Mouse (Mus musculus) forebrain, embryonic 15.5 days (tissue): ENCODE results near the gene Nsf. TPM values are rescaled to one million over a fixed set of nuclear protein-coding genes. Genes with fewer than 3 reads are reported as not detected.

Experiments used
- ATAC-seq: fragments of 200-750 bp; cut with Nextera tagmentation; replicated peaks from 2 replicates; pipeline ENCODE4 v1.8.0; 2017; ENCODE audit warnings: mild to moderate bottlenecking, moderate TSS enrichment, moderate library complexity
- H3K27ac ChIP-seq: fragments of 300-500 bp; sonication (generic); replicated peaks from 2 replicates; pipeline ENCODE4 v1.5.1; 2015; ENCODE audit warnings: mild to moderate bottlenecking, inconsistent platforms
- H3K27me3 ChIP-seq: fragments of 300-500 bp; sonication (generic); 2 replicates; pipeline ENCODE4 v1.6.1; 2015; ENCODE audit warnings: inconsistent platforms
- H3K36me3 ChIP-seq: fragments of 300-500 bp; sonication (generic); 2 replicates; pipeline ENCODE4 v1.6.1; 2015; ENCODE audit warnings: mild to moderate bottlenecking, inconsistent platforms
- H3K4me1 ChIP-seq: fragments of 300-500 bp; sonication (generic); 2 replicates; pipeline ENCODE4 v1.6.1; 2015; ENCODE audit warnings: inconsistent platforms
- H3K4me2 ChIP-seq: fragments of 300-500 bp; sonication (generic); replicated peaks from 2 replicates; pipeline ENCODE4 v1.6.1; 2015; ENCODE audit warnings: mild to moderate bottlenecking, inconsistent platforms
- H3K4me3 ChIP-seq: fragments of 300-500 bp; sonication (generic); 2 replicates; pipeline ENCODE4 v1.5.1; 2015; ENCODE audit warnings: mild to moderate bottlenecking, inconsistent platforms
- H3K9ac ChIP-seq: fragments of 300-500 bp; sonication (generic); replicated peaks from 2 replicates; pipeline ENCODE4 v1.6.1; 2015; ENCODE audit warnings: mild to moderate bottlenecking, inconsistent platforms
- H3K9me3 ChIP-seq: fragments of 300-500 bp; sonication (generic); 2 replicates; pipeline ENCODE4 v1.6.1; 2016; ENCODE audit warnings: inconsistent platforms
- WGBS: fragments of 180-500 bp; shearing (Covaris S2); methylation state at CpG from one replicate; pipeline ENCODE4 v1.1.7; 2015; ENCODE audit warnings: mixed read lengths; 5-methylcytosine and 5-hydroxymethylcytosine counted together
- polyA plus RNA-seq: library from polyadenylated mRNA; unstranded; fragments of >200 nt; fragmentation: Nextera tagmentation; extraction: Ambion mirVana; gene quantifications from 2 replicates; pipeline ENCODE4 v1.2.1, GENCODE M21; 2015

Gene Nsf
- polyA plus RNA-seq, 1 experiment from 2014 or later: 94.5 TPM

GRCm38 (mm10) chr11:103780152-103780551 lies 173.7 kb downstream of the Nsf start:
- ATAC-seq: no peak
- Histone ChIP-seq H3K36me3 (no peaks in the 10 kb centered on the region), H3K9ac (no peak overlapping the region), H3K27me3 (peaks cover 22% of the 10 kb centered on the region), H3K9me3 (no peaks in the 10 kb centered on the region), H3K4me2 (no peak overlapping the region), H3K4me1 (no peaks in the 10 kb centered on the region), H3K27ac (no peak overlapping the region), H3K4me3 (no peak overlapping the region)
- 77% methylated on average over 9 of the region's 9 CpGs for WGBS

DNA sequence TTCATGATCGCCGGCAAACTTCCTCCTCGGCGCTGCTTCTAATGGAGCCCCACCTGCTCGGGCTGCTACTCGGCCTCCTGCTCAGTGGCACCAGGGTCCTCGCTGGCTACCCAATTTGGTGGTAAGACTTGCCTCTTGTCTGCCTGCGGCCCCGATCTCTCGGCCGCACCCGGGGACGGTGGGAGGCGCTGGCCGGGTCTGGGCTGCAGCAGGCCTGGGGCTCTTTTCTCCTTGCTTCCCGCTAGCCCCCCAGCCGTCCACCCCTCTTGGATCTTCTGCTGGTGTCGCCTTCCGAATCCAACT lies 179.7 kb downstream of the Nsf start:
- no peaks in the 10 kb centered on the region for H3K36me3 ChIP-seq
- 0 out of 2 replicates have a peak overlapping the region, but pooled peaks have one; percentile 23 for H3K9ac ChIP-seq
- WGBS: 1% methylated on average over 19 of the region's 19 CpGs
- no peak for ATAC-seq
- H3K9me3 ChIP-seq: no peaks in the 10 kb centered on the region
- peak overlapping the region; percentile 53 for H3K4me2 ChIP-seq
- peaks cover 21% of the 10 kb centered on the region for H3K4me1 ChIP-seq
- H3K27ac ChIP-seq: no peak overlapping the region
- H3K27me3 ChIP-seq: peaks cover 76% of the 10 kb centered on the region
- H3K4me3 ChIP-seq: peak overlapping the region; percentile 40

DNA sequence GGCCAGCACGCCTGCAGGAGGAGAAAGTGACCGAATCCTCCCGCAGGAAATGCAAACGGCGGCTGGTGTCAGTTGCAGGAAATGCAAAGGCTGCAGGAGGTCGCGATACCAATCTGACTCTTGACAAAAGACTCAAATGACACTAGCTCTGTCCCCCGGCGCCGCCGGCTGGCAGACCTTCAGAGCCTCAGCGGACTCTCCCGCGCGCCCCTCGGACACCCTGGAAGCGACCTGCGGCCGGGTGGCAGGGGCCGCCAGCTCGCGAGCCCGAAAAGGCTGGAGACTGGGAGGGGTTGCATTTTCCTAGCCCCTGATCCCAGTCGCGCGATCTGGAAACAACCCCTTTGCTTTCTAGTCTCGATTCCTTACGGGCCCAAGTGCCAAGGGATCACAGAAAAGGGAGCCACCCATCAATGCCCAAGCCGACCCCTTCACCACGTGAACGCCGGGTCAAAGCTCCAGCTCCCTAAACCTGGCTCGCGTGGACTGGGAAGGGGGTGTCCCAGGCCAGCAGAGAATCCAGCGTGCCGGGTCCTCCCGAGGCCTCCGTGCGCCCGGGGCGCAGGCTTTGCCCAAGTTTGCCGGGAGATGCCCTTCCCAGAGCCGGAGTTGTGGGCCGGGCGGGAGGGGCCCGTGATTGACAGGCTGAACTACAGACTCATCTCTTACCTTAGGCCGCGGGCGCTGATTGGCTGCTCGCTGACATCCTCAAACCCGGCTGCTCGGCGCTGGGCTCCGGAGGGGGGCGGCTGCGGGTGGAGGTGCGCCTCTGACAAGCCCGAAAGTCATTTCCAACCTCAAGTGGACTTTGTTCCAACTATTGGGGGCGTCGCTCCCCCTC lies 180.2 kb downstream of the Nsf start, which contains the start of gene Wnt3:
Wnt3 (plus strand) TSS at position 764 of the 841 bp plus-strand sequence.
- H3K27me3 ChIP-seq: peaks cover 79% of the 10 kb centered on the region

GRCm38 (mm10) chr11:103772505-103773386 lies 181.1 kb downstream of the Nsf start:
- Histone ChIP-seq H3K36me3 (no peaks in the 10 kb centered on the region), H3K4me2 (peak overlapping the region; percentile 53), H3K9ac (no peak overlapping the region), H3K27me3 (peaks cover 87% of the 10 kb centered on the region), H3K9me3 (no peaks in the 10 kb centered on the region), H3K27ac (no peak overlapping the region), H3K4me1 (peaks cover 21% of the 10 kb centered on the region), H3K4me3 (peak overlapping the region; percentile 40)
- WGBS: 1% methylated on average over 23 of the region's 23 CpGs
- ATAC-seq: no peak

More for the DNA sequence above, 180.2 kb downstream of the Nsf start, which contains the start of gene Wnt3:
- ATAC-seq: no peak
- Histone ChIP-seq H3K4me2 (peak within 1 kb of the TSS; percentile 53), H3K4me1 (peaks cover 21% of the 10 kb centered on the region), H3K27ac (no peak within 1 kb of the TSS), H3K9ac (0 out of 2 replicates have a peak within 1 kb of the TSS, but pooled peaks have one; percentile 23), H3K4me3 (peak within 1 kb of the TSS; percentile 40), H3K36me3 (no peaks in the 10 kb centered on the region), H3K9me3 (no peaks in the 10 kb centered on the region)
- under 1% methylated on average over 60 of the region's 60 CpGs for WGBS

Other genes starting within 250 kb of the Nsf start
- gene Wnt9b, start 204.2 kb downstream of the Nsf start, polyA plus RNA-seq: 0.10 and 0.29 TPM in 2 replicates
- 4.2 and 5.3 TPM in 2 replicates for gene Wnt3, start 179.9 kb downstream of the Nsf start, polyA plus RNA-seq
- 163 and 175 TPM in 2 replicates for gene Arf2, start 12.7 kb upstream of the Nsf start, polyA plus RNA-seq
- gene Crhr1, start 178.8 kb upstream of the Nsf start, polyA plus RNA-seq: 4.1 and 4.2 TPM in 2 replicates
- not detected in 2 replicates for gene Sppl2c, start 232.3 kb upstream of the Nsf start, polyA plus RNA-seq